Mouse (Mus musculus) midbrain, embryonic 11.5 days (tissue): ENCODE measurements at regions not wholly inside any gene's neighbourhood (a gene's known extent, or its start where the extent isn't known, plus 50 kb on each side); places are given as distances from the start of the nearest gene placed in this dataset.

Experiments
- ATAC-seq: fragments of 200-750 bp; cut with Nextera tagmentation; 2 replicates; pipeline ENCODE4 v1.8.0; 2017; ENCODE audit warnings: moderate TSS enrichment, moderate library complexity; ENCODE audit not compliant: low FRiP score
- DNase-seq: peaks from one replicate; pipeline ENCODE4 v3.0.0; 2015; ENCODE audit warnings: low spot score; ENCODE audit errors: missing footprints
- H3K27ac ChIP-seq: fragments of 300-500 bp; sonication (generic); 2 replicates; pipeline ENCODE4 v1.5.1; 2014; ENCODE audit warnings: low read depth, low read length
- H3K27me3 ChIP-seq: fragments of 300-500 bp; sonication (generic); 2 replicates; pipeline ENCODE4 v1.6.1; 2014; ENCODE audit warnings: mild to moderate bottlenecking, low read length, moderate library complexity, mixed read lengths; ENCODE audit not compliant: control insufficient read depth, insufficient read depth
- H3K36me3 ChIP-seq: fragments of 300-500 bp; sonication (generic); 2 replicates; pipeline ENCODE4 v1.6.1; 2014; ENCODE audit warnings: mild to moderate bottlenecking, low read length, moderate library complexity, mixed read lengths; ENCODE audit not compliant: control insufficient read depth, insufficient read depth
- H3K4me1 ChIP-seq: fragments of 300-500 bp; sonication (generic); 2 replicates; pipeline ENCODE4 v1.6.1; 2014; ENCODE audit warnings: low read length; ENCODE audit not compliant: control insufficient read depth, insufficient read depth
- H3K4me2 ChIP-seq: fragments of 300-500 bp; sonication (generic); 2 replicates; pipeline ENCODE4 v1.6.1; 2014; ENCODE audit warnings: mild to moderate bottlenecking, moderate library complexity
- H3K4me3 ChIP-seq: fragments of 300-500 bp; sonication (generic); 2 replicates; pipeline ENCODE4 v1.5.1; 2014; ENCODE audit warnings: low read depth, low read length
- H3K9ac ChIP-seq: fragments of 300-500 bp; sonication (generic); 2 replicates; pipeline ENCODE4 v1.6.1; 2014; ENCODE audit warnings: low read length
- H3K9me3 ChIP-seq: fragments of 300-500 bp; sonication (generic); 2 replicates; pipeline ENCODE4 v1.6.1; 2016; ENCODE audit warnings: low read length; ENCODE audit not compliant: control insufficient read depth
- WGBS: fragments of 180-500 bp; shearing (Covaris S2); extraction: QIAGEN DNeasy Blood & Tissue Kit; methylation state at CpG from one replicate; pipeline ENCODE4 v1.1.7; 2014; 5-methylcytosine and 5-hydroxymethylcytosine counted together

DNA sequence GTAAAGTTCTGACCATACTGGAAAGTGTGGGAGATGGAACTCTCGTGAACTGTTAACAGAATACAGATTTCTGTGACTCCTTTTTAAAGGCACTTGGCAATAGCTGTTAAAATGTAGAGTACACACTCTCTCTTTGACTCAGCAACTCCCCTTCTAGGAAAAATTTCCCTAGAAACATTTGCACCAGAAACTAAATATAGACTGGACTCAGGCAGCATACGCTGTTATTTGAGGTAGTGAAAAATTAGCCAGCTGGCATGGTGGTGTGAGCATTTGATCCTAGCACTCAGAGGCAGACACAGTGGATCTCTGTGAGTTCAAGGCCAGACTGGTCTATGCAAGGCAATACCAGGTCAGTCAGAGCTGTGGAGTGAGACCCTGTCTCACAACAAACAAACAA, 215.5 kb upstream of the Amigo2 start:
- Histone ChIP-seq H3K4me2 (no peak overlapping the region), H3K27me3 (no peaks in the 10 kb centered on the region), H3K9me3 (no peaks in the 10 kb centered on the region), H3K9ac (no peak overlapping the region), H3K4me3 (no peak overlapping the region), H3K4me1 (no peaks in the 10 kb centered on the region), H3K27ac (no peak overlapping the region), H3K36me3 (no peaks in the 10 kb centered on the region)
- ATAC-seq (no peak), DNase-seq (no peak)
- WGBS, result 95% methylated on average over 2 of the region's 2 CpGs

DNA sequence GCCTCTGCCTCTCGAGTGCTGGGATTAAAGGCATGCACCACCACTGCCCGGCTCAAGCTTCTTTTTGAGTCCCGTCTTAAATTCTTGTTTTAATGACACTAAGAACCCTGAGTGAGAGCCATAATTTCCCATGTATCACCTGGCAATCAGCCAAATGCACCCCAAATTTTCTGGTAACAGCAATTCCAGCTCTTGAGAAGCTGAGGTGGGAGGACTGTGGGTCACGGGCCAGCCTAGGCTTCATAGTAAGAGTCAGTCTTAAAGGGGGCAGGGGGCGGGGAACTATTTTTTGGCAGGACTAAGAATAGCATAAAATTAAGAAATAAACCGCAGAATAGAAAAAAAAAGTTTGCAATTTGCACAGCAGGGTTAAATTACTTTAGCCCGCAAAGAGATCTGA, 214.9 kb upstream of the Amigo2 start:
- Histone ChIP-seq H3K4me3 (no peak overlapping the region), H3K4me1 (no peaks in the 10 kb centered on the region), H3K9me3 (no peaks in the 10 kb centered on the region), H3K4me2 (no peak overlapping the region), H3K36me3 (no peaks in the 10 kb centered on the region), H3K9ac (no peak overlapping the region), H3K27me3 (no peaks in the 10 kb centered on the region), H3K27ac (no peak overlapping the region)
- no peak for DNase-seq
- WGBS, result 88% methylated on average over 7 of the region's 7 CpGs
- no peak for ATAC-seq

GRCm38 (mm10) chr15:97461060-97461459, 214.0 kb upstream of the Amigo2 start:
- H3K9me3 ChIP-seq, result no peaks in the 10 kb centered on the region
- no peak for DNase-seq
- WGBS, result 79% methylated on average over 7 of the region's 7 CpGs
- no peak overlapping the region for H3K4me3 ChIP-seq
- H3K27ac ChIP-seq, result no peak overlapping the region
- no peak overlapping the region for H3K4me2 ChIP-seq
- no peak overlapping the region for H3K9ac ChIP-seq
- no peak for ATAC-seq
- no peaks in the 10 kb centered on the region for H3K27me3 ChIP-seq
- H3K4me1 ChIP-seq, result no peaks in the 10 kb centered on the region
- H3K36me3 ChIP-seq, result no peaks in the 10 kb centered on the region

DNA sequence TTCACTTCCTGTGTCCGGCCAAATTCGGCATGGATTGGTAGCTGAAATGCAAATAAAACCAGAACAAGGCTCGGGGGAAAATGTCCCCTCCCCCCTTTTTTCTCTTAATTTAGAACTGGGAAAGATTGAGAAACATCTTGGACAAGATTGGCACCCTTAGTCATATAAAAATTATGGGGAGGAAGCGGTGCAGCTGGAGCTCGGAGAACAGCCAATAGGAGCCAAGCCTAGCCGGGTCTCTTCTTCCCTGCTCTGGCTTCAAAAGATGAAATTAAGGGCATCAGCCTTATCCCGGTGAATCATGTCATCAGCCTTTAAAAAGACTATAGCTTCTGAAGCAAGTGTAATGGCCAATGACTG, 213.3 kb upstream of the Amigo2 start:
- Histone ChIP-seq H3K4me1 (no peaks in the 10 kb centered on the region), H3K9me3 (no peaks in the 10 kb centered on the region), H3K27ac (no peak overlapping the region), H3K4me3 (no peak overlapping the region), H3K9ac (no peak overlapping the region), H3K4me2 (no peak overlapping the region), H3K27me3 (no peaks in the 10 kb centered on the region), H3K36me3 (no peaks in the 10 kb centered on the region)
- DNase-seq, result no peak
- ATAC-seq, result no peak
- WGBS, result 91% methylated on average over 7 of the region's 7 CpGs

- whole genome bisulfite sequencing, result 90% methylated on average over 19 of the region's 19 CpGs
- no peak overlapping the region for H3K9ac ChIP-seq
- DNase-seq (no peak), ATAC-seq (no peak)
- H3K4me1 ChIP-seq, result no peaks in the 10 kb centered on the region
- no peak overlapping the region for H3K4me3 ChIP-seq
- H3K4me2 ChIP-seq, result no peak overlapping the region
- no peaks in the 10 kb centered on the region for H3K36me3 ChIP-seq
- no peaks in the 10 kb centered on the region for H3K27me3 ChIP-seq
- no peaks in the 10 kb centered on the region for H3K9me3 ChIP-seq
- H3K27ac ChIP-seq, result no peak overlapping the region
Measured at GRCm38 (mm10) chr15:97459606-97460359, 212.7 kb upstream of the Amigo2 start.

- 73% methylated on average over 11 of the region's 11 CpGs for WGBS
- Histone ChIP-seq H3K9ac (no peak overlapping the region), H3K4me2 (no peak overlapping the region), H3K27ac (no peak overlapping the region), H3K9me3 (no peaks in the 10 kb centered on the region), H3K4me3 (no peak overlapping the region), H3K4me1 (no peaks in the 10 kb centered on the region), H3K36me3 (no peaks in the 10 kb centered on the region), H3K27me3 (no peaks in the 10 kb centered on the region)
- ATAC-seq (no peak), DNase-seq (no peak)
Measured at GRCm38 (mm10) chr15:97458748-97459221, 211.7 kb upstream of the Amigo2 start.

DNA sequence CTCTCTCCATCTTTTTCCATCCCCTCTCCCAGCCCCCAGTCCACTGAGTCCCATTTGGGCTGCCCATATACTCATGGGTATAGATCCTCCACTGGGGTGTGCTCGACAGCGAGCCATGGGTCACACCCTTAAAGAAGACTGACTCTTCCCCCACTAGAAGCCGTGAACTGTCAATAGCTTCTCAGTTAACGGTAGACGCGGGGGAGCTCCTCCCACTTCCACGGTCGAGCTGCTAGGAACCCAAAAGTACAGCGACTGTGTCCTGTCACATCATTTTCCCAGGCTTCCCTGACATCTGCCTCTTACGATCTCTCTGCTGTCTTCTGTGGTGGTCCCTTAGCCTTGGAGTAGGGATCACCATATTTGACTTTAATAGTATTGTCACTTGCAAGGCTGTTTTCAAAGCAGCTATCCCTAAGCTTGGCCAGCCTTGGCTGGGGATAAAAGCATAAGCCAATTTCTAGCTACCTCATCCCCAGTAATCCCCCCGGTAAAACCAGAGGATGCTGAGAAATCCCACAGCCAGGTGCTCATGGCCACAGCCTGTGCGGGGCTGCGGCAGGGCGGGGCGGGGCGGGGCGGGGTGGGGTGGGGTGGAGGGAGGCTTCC, 211.2 kb upstream of the Amigo2 start:
- WGBS, result 32% methylated on average over 17 of the region's 17 CpGs
- no peaks in the 10 kb centered on the region for H3K4me1 ChIP-seq
- no peak overlapping the region for H3K4me3 ChIP-seq
- no peak overlapping the region for H3K9ac ChIP-seq
- H3K36me3 ChIP-seq, result no peaks in the 10 kb centered on the region
- H3K27me3 ChIP-seq, result no peaks in the 10 kb centered on the region
- H3K27ac ChIP-seq, result no peak overlapping the region
- H3K4me2 ChIP-seq, result no peak overlapping the region
- DNase-seq (no peak), ATAC-seq (no peak)
- no peaks in the 10 kb centered on the region for H3K9me3 ChIP-seq

- Histone ChIP-seq H3K27me3 (no peaks in the 10 kb centered on the region), H3K4me3 (no peak overlapping the region), H3K9ac (no peak overlapping the region), H3K27ac (no peak overlapping the region), H3K4me1 (no peaks in the 10 kb centered on the region), H3K9me3 (no peaks in the 10 kb centered on the region), H3K4me2 (no peak overlapping the region), H3K36me3 (no peaks in the 10 kb centered on the region)
- DNase-seq (no peak), ATAC-seq (no peak)
- WGBS, result 81% methylated on average over 8 of the region's 8 CpGs
Measured at GRCm38 (mm10) chr15:97457468-97457867, 210.4 kb upstream of the Amigo2 start.

GRCm38 (mm10) chr15:97456991-97457390, 209.9 kb upstream of the Amigo2 start:
- Histone ChIP-seq H3K4me3 (no peak overlapping the region), H3K36me3 (no peaks in the 10 kb centered on the region), H3K4me1 (no peaks in the 10 kb centered on the region), H3K27ac (no peak overlapping the region), H3K4me2 (no peak overlapping the region), H3K9me3 (no peaks in the 10 kb centered on the region), H3K27me3 (no peaks in the 10 kb centered on the region), H3K9ac (no peak overlapping the region)
- 92% methylated on average over 16 of the region's 16 CpGs for whole genome bisulfite sequencing
- ATAC-seq (no peak), DNase-seq (no peak)
